Mouse (Mus musculus) hematopoietic stem cell, adult 5-6 weeks (primary cell): ENCODE measurements around the gene Hoxb6. TPM values are rescaled to one million over a fixed set of nuclear protein-coding genes. Genes with fewer than 3 reads are reported as not detected.

ENCODE experiments used
- ATAC-seq, 2 experiments: fragments of 125-278 bp in 1 of 2; replicated peaks in 1 of 2; 2 replicates each; pipeline ENCODE4 v1.8.0; 2016 to 2017; ENCODE audit warnings: inconsistent platforms in 2 of 2, mild to moderate bottlenecking in 2 of 2, moderate number of reproducible peaks in 2 of 2, low read depth in 1 of 2, moderate TSS enrichment in 1 of 2; ENCODE audit not compliant: low FRiP score in 2 of 2, poor library complexity in 2 of 2, severe bottlenecking in 2 of 2, insufficient read depth in 1 of 2, low TSS enrichment in 1 of 2
- total RNA-seq: library from RNA; stranded (forward); fragments of 172-1452, 232-1000 nt; gene quantifications from 2 replicates; pipeline ENCODE4 v1.2.3, GENCODE M21; 2017

Gene Hoxb6
- total RNA-seq, result 0.38 and 1.2 TPM in 2 replicates

GRCm38 (mm10) chr11:96291681-96292564 lies at the start of gene Hoxb6:
Gene Hoxb6, plus strand, starts transcription at chr11:96292476.
- ATAC-seq, result no peak

- no peak for ATAC-seq
Measured at GRCm38 (mm10) chr11:96250901-96251300, 41.4 kb upstream of the Hoxb6 start.

GRCm38 (mm10) chr11:96251480-96252031 lies 40.7 kb upstream of the Hoxb6 start:
- ATAC-seq, result no peak

- no peak for ATAC-seq
Measured at GRCm38 (mm10) chr11:96252541-96253120, 39.6 kb upstream of the Hoxb6 start.

GRCm38 (mm10) chr11:96254221-96254620 lies 38.1 kb upstream of the Hoxb6 start:
- no peak for ATAC-seq

- ATAC-seq, result peak in 1 of 2 experiments; percentile 38; a peak in 1 of 4 replicates
Measured at GRCm38 (mm10) chr11:96255111-96255995, 36.9 kb upstream of the Hoxb6 start.

GRCm38 (mm10) chr11:96255996-96256445 lies 36.3 kb upstream of the Hoxb6 start:
- no peak for ATAC-seq

GRCm38 (mm10) chr11:96257141-96257540 lies 35.1 kb upstream of the Hoxb6 start:
- no peak for ATAC-seq

- no peak for ATAC-seq
Measured at GRCm38 (mm10) chr11:96259038-96259437, 33.2 kb upstream of the Hoxb6 start.

GRCm38 (mm10) chr11:96259511-96259910 lies 32.8 kb upstream of the Hoxb6 start:
- no peak for ATAC-seq

- no peak for ATAC-seq
Measured at GRCm38 (mm10) chr11:96260310-96260970, 31.8 kb upstream of the Hoxb6 start.

GRCm38 (mm10) chr11:96261323-96261890 lies 30.9 kb upstream of the Hoxb6 start:
- ATAC-seq, result peak; percentile 65 to 74

GRCm38 (mm10) chr11:96262262-96262830 lies 29.9 kb upstream of the Hoxb6 start:
- ATAC-seq, result no peak

GRCm38 (mm10) chr11:96263636-96264389 lies 28.5 kb upstream of the Hoxb6 start:
- no peak for ATAC-seq

GRCm38 (mm10) chr11:96264390-96265020 lies 27.8 kb upstream of the Hoxb6 start:
- ATAC-seq, result no peak
